Mouse (Mus musculus) hindbrain, embryonic 15.5 days (tissue): Measurements from ENCODE around the gene Tcl1b5. TPM values are rescaled to one million over a fixed set of nuclear protein-coding genes. Genes with fewer than 3 reads are reported as not detected.
"Not testable (repeated sequence)": the region's sequence is repeated elsewhere in the genome, so short reads cannot be mapped to it uniquely, and the experiment has no call there.

Experiments used
- ATAC-seq: fragments of 200-750 bp; cut with Nextera tagmentation; 2 replicates; pipeline ENCODE4 v1.8.0; 2017; ENCODE audit warnings: low read depth, moderate number of reproducible peaks, moderate TSS enrichment; ENCODE audit not compliant: low FRiP score
- H3K27ac ChIP-seq: fragments of 300-500 bp; sonication (generic); replicated peaks from 2 replicates; pipeline ENCODE4 v1.5.1; 2015; ENCODE audit warnings: mild to moderate bottlenecking, inconsistent platforms
- H3K27me3 ChIP-seq: fragments of 300-500 bp; sonication (generic); 2 replicates; pipeline ENCODE4 v1.6.1; 2015; ENCODE audit warnings: control low read depth, inconsistent platforms
- H3K36me3 ChIP-seq: fragments of 300-500 bp; sonication (generic); 2 replicates; pipeline ENCODE4 v1.6.1; 2015; ENCODE audit warnings: control low read depth, inconsistent platforms
- H3K4me1 ChIP-seq: fragments of 300-500 bp; sonication (generic); replicated peaks from 2 replicates; pipeline ENCODE4 v1.6.1; 2015; ENCODE audit warnings: control low read depth, inconsistent platforms
- H3K4me2 ChIP-seq: fragments of 300-500 bp; sonication (generic); 2 replicates; pipeline ENCODE4 v1.6.1; 2015; ENCODE audit warnings: moderate library complexity, mild to moderate bottlenecking, inconsistent platforms
- H3K4me3 ChIP-seq: fragments of 300-500 bp; sonication (generic); 2 replicates; pipeline ENCODE4 v1.5.1; 2015; ENCODE audit warnings: mild to moderate bottlenecking, inconsistent platforms
- H3K9ac ChIP-seq: fragments of 300-500 bp; sonication (generic); 2 replicates; pipeline ENCODE4 v1.6.1; 2015; ENCODE audit warnings: inconsistent platforms
- H3K9me3 ChIP-seq: fragments of 300-500 bp; sonication (generic); 2 replicates; pipeline ENCODE4 v1.6.1; 2016; ENCODE audit warnings: control low read depth, inconsistent platforms
- WGBS: fragments of 180-500 bp; shearing (Covaris S2); methylation state at CpG from one replicate; pipeline ENCODE4 v1.1.7; 2015; 5-methylcytosine and 5-hydroxymethylcytosine counted together
- polyA plus RNA-seq: library from polyadenylated mRNA; unstranded; fragments of >200 nt; fragmentation: Nextera tagmentation; extraction: Ambion mirVana; gene quantifications from 2 replicates; pipeline ENCODE4 v1.2.1, GENCODE M21; 2015

The Tcl1b5 gene
- not detected in 2 replicates for polyA plus RNA-seq

DNA sequence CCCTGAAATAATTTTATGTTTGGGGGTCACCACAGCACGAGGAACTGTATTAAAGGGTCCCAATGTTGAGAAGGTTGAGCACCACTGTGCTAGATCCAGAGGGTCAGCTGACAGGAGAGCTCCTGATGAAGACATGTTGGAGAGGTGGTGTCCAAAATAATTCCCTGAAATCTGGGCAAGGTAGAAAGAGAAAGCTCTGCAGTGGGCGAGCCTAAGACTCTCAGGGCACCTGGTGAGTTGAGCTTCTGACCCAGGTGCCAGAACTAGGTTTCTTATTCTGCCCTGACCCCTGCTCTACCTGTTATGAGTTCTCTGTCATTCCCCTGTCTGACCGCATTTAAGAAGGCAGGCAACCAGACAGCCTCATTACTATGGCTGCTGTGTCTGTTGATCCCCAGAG, at the start of gene Tcl1b5:
Tcl1b5 (plus strand) TSS at position 301 of the 400 bp plus-strand sequence.
- H3K9ac ChIP-seq, H3K9me3 ChIP-seq, H3K4me1 ChIP-seq, ATAC-seq, H3K4me3 ChIP-seq, H3K36me3 ChIP-seq, H3K4me2 ChIP-seq, H3K27ac ChIP-seq, H3K27me3 ChIP-seq: not testable (repeated sequence)
- 78% methylated on average over 3 of the region's 3 CpGs for WGBS

DNA sequence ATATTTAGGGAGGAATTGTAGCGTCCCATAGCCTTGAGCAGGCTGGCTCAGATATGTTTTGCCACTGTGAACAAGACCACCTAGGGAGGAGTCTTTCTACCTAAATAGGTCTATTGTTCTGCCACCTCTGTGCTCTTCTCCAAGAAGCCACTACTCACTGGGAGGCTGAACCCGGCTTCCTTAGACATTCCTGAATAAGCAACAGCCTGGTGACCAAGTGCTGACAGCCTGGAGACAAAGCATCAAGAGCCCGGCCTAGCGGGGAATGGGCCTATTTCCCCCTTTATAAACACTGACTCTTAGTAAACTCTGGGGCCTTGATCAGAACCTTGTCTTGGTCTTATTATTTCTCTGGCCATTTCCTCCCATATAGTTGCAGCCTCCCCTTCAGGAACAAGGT, 49.6 kb upstream of the Tcl1b5 start:
- H3K36me3 ChIP-seq: no peaks in the 10 kb centered on the region
- ATAC-seq: no peak
- no peak overlapping the region for H3K27ac ChIP-seq
- whole genome bisulfite sequencing: 34% methylated on average over 4 of the region's 4 CpGs
- H3K4me3 ChIP-seq: no peak overlapping the region
- no peak overlapping the region for H3K9ac ChIP-seq
- H3K4me2 ChIP-seq: no peak overlapping the region
- H3K4me1 ChIP-seq: no peaks in the 10 kb centered on the region
- no peaks in the 10 kb centered on the region for H3K9me3 ChIP-seq
- no peaks in the 10 kb centered on the region for H3K27me3 ChIP-seq

DNA sequence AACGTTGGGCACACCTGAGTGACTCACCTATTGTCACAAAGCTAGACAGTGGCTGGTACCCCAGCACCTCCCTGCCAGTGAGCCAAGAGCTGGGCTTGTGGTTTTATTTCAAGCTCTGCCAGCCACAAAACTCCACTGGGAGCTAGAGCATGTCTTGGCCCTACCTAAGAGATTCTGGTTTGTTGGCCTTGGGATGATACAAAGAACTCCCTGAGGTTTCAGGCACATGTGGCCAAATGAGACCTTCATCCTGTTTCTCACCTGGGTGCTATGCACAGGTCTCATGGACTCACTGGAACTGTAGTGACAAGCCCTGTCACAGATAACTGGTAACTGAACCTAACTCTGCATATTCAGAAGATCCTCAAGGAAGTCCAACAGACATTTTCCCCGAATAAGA, 48.5 kb upstream of the Tcl1b5 start:
- no peak overlapping the region for H3K27ac ChIP-seq
- H3K27me3 ChIP-seq: no peaks in the 10 kb centered on the region
- no peak overlapping the region for H3K4me3 ChIP-seq
- H3K4me2 ChIP-seq: no peak overlapping the region
- WGBS: 87% methylated on average over 2 of the region's 2 CpGs
- no peak overlapping the region for H3K9ac ChIP-seq
- no peaks in the 10 kb centered on the region for H3K4me1 ChIP-seq
- H3K36me3 ChIP-seq: no peaks in the 10 kb centered on the region
- no peak for ATAC-seq
- no peaks in the 10 kb centered on the region for H3K9me3 ChIP-seq

DNA sequence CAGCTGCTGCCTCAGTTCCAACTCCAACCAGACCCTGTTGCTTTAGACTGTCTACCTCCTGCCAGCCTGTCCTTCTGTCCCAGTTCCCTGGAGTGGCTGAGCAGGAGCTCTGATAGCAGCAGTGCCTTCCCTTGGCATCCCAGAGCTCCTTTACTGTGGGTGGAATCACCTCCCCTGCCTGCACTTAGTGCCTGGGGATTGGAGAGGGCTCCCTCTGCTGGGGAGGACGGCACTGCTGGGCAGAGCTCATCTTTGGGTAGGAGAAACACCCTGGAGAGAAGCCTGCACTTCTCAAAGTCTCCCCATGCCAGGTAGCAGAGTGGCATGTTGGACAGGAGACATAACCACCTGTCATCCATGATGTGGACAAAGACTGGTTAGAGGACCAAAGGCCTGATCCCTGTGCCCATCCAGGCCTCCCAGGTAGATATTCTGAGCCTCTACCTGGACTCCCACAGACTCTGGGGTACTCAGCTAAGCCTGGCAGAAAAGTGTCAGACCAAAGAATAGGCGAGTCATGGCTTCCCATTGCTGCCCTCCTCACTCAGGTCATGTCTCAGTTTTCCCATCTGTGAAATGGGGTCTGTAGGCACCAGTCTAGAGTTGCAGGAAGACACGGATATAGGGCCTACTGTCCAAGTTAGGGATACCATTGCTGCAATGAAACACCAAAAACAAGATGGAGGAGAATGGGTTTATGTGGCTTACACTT, 46.5 kb upstream of the Tcl1b5 start:
- not testable (repeated sequence) for H3K9ac ChIP-seq, H3K27ac ChIP-seq, H3K27me3 ChIP-seq, H3K4me2 ChIP-seq, H3K4me1 ChIP-seq, H3K9me3 ChIP-seq, H3K36me3 ChIP-seq, H3K4me3 ChIP-seq, ATAC-seq
- 69% methylated on average over 3 of the region's 3 CpGs for WGBS

DNA sequence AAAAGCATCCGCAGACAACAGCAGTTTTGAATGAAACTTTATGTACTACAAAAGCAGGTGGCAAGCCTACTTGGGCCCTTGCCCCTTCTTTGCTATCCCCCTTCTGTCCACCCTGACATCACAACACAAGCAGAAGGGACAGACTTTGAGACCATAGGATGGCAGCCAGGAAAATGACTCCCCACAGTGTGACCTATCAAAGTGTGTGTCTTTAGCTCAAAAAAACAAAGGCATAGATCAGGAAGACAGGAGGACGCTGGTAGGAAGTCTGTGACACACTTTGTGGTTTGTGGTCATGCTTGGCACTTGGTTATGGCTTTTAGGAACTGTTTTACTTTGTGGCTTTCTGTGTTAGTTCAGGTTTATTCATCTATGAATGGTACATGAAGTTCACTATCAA, 42.0 kb upstream of the Tcl1b5 start:
- WGBS: 69% methylated on average over 2 of the region's 2 CpGs

DNA sequence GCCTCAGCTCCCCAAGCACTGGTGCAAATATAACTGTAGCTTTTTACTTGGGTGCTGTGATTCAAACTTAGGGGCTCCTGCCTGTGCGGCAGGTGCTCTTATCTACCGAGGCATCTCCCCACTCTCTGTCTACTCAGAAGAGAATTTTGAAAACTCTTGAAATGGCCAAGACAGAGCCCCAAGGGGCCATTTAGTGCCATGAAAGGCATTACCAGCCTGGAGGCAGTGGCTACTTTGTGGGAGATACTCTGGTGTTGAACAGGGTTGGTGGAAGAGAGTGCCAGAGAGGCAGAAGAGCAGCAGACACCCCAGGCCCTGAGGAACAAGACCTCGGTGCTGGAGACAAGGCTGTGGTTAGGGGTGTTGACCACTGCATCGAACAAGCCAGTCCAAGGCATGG, 41.3 kb upstream of the Tcl1b5 start:
- not testable (repeated sequence) for H3K9me3 ChIP-seq, H3K36me3 ChIP-seq, H3K4me2 ChIP-seq, ATAC-seq, H3K4me1 ChIP-seq, H3K4me3 ChIP-seq, H3K27me3 ChIP-seq, H3K9ac ChIP-seq, H3K27ac ChIP-seq
- WGBS: 88% methylated on average over 4 of the region's 4 CpGs

More for the DNA sequence above, 42.0 kb upstream of the Tcl1b5 start:
- H3K9ac ChIP-seq, H3K36me3 ChIP-seq, ATAC-seq, H3K4me3 ChIP-seq, H3K9me3 ChIP-seq, H3K27me3 ChIP-seq, H3K4me1 ChIP-seq, H3K27ac ChIP-seq, H3K4me2 ChIP-seq: not testable (repeated sequence)

DNA sequence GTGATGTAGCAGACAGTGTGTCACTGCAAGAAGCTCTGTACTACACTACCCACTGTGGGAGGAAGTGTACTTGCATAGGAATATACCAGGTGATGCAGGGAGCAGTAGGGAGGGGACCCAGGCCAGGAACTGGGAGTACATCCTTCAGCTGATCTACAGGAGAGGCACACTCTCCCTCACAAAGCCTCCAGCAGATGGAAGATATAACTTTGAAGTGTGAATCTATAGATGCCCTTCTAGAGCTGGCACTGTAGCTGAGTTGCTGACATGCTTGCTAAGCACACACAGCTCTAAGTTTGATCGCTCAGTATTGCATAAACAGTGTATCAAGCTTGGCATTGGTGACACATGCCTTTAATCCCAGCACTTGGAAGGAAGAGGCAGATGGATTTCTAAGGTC, 38.4 kb upstream of the Tcl1b5 start:
- H3K36me3 ChIP-seq, H3K27ac ChIP-seq, H3K9me3 ChIP-seq, H3K4me3 ChIP-seq, H3K4me1 ChIP-seq, H3K9ac ChIP-seq, H3K27me3 ChIP-seq, H3K4me2 ChIP-seq, ATAC-seq: not testable (repeated sequence)
- WGBS: 93% methylated on average over 1 of the region's 1 CpGs

DNA sequence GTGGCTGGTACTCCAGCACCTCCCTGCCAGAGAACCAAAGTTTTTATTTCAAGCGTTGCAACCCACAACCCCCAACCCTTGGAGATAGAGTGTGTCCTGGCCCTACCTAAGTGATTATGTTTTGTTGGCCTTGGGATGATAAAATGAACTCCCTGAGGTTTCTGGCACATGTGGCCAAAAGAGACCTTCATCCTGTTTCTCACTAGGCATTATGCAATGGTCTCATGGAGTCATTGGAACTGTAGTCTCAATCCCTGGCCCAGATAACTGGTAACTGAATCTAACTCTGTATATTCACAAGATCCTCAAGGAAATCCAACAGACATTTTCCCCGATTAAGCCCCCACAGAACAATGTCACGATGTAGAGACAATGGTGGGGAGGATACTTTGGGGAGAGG, 33.0 kb upstream of the Tcl1b5 start:
- no peak for ATAC-seq
- 94% methylated on average over 3 of the region's 3 CpGs for WGBS
- no peaks in the 10 kb centered on the region for H3K4me1 ChIP-seq
- H3K36me3 ChIP-seq: no peaks in the 10 kb centered on the region
- no peak overlapping the region for H3K9ac ChIP-seq
- H3K4me3 ChIP-seq: no peak overlapping the region
- no peak overlapping the region for H3K27ac ChIP-seq
- H3K4me2 ChIP-seq: no peak overlapping the region
- H3K9me3 ChIP-seq: no peaks in the 10 kb centered on the region
- no peaks in the 10 kb centered on the region for H3K27me3 ChIP-seq

DNA sequence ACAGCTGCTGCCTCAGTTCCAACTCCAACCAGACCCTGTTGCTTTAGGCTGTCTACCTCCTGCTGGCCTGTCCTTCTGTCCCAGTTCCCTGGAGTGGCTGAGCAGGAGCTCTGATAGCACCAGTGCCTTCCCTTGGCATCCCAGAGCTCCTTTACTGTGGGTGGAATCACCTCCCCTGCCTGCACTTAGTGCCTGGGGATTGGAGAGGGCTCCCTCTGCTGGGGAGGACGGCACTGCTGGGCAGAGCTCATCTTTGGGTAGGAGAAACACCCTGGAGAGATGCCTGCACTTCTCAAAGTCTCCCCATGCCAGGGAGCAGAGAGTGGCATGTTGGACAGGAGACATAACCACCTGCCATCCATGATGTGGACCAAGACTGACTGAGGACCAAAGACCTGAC, 31.2 kb upstream of the Tcl1b5 start:
- H3K4me3 ChIP-seq, H3K9ac ChIP-seq, H3K27ac ChIP-seq, H3K27me3 ChIP-seq, H3K4me1 ChIP-seq, H3K4me2 ChIP-seq, ATAC-seq, H3K36me3 ChIP-seq, H3K9me3 ChIP-seq: not testable (repeated sequence)
- WGBS: 55% methylated on average over 1 of the region's 1 CpGs

DNA sequence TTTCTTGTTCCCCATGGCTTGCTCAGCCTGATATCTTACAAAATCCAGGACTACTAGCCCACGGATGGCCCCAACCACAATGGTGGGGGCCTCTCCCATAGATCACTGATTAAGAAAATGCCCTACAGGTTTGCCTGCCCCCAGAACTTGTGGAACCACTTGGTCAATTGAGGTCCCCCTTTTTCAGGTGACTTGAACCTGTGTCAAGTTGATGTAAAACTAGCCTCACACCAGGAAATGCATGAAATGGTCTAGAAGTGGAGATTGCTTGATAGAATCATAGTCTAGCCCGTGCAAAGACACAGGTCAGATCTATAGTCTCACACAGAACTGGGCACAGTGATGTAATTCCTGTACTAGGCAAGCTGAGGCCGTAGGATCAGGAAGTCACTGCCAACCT, 30.4 kb upstream of the Tcl1b5 start, which contains the start of gene Tcl1b2:
Tcl1b2 (plus strand) TSS at position 301 of the 400 bp plus-strand sequence.
- Histone ChIP-seq H3K4me2 (no peak within 1 kb of the TSS), H3K4me1 (no peaks in the 10 kb centered on the region), H3K27ac (no peak within 1 kb of the TSS), H3K27me3 (no peaks in the 10 kb centered on the region), H3K9me3 (no peaks in the 10 kb centered on the region), H3K9ac (no peak within 1 kb of the TSS), H3K4me3 (no peak within 1 kb of the TSS), H3K36me3 (no peaks in the 10 kb centered on the region)
- no peak for ATAC-seq
- 84% methylated on average over 3 of the region's 3 CpGs for WGBS

DNA sequence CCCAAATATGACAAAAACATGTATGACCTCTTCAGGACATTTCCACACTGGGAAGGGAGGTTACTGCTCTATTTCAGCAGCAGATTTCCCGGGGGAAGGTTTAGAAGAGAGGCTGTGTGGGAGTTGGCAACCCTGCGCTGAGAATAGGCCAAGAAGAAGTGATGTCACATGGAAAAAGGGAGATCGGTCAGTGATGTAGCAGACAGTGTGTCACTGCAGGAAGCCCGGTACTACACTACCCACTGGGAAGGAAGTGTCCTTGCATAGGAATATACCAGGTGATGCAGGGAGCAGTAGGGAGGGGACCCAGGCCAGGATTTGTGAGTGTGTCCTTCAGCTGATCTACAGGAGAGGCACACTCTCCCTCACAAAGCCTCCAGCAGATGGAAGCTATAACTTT, 20.9 kb upstream of the Tcl1b5 start:
- not testable (repeated sequence) for ATAC-seq, H3K4me1 ChIP-seq, H3K9ac ChIP-seq, H3K36me3 ChIP-seq, H3K27me3 ChIP-seq, H3K4me2 ChIP-seq, H3K27ac ChIP-seq, H3K4me3 ChIP-seq, H3K9me3 ChIP-seq
- 76% methylated on average over 4 of the region's 4 CpGs for WGBS

DNA sequence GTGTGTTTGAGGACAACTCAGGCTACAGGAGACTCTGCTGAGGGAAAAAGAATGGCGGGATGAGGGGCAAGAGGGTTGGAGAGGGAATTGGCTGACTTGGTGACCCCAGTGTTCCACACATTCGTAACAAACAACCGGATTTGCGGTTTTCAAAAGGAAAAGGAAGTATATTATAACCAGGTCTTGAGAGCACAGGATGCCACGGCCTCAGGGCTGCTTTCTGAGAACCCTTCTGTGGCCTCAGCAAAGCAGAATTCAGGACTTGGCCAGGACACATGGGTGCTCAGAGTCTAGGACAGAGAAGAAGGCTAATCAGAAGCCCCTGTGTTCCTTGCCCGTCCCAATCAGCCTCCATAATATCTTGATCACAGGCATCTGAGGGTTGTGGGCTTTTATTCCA, 17.3 kb upstream of the Tcl1b5 start:
- 88% methylated on average over 6 of the region's 6 CpGs for WGBS
- Histone ChIP-seq H3K36me3 (no peaks in the 10 kb centered on the region), H3K9me3 (no peaks in the 10 kb centered on the region), H3K27me3 (no peaks in the 10 kb centered on the region), H3K4me2 (no peak overlapping the region), H3K9ac (no peak overlapping the region), H3K27ac (no peak overlapping the region), H3K4me3 (no peak overlapping the region), H3K4me1 (no peaks in the 10 kb centered on the region)
- ATAC-seq: no peak

DNA sequence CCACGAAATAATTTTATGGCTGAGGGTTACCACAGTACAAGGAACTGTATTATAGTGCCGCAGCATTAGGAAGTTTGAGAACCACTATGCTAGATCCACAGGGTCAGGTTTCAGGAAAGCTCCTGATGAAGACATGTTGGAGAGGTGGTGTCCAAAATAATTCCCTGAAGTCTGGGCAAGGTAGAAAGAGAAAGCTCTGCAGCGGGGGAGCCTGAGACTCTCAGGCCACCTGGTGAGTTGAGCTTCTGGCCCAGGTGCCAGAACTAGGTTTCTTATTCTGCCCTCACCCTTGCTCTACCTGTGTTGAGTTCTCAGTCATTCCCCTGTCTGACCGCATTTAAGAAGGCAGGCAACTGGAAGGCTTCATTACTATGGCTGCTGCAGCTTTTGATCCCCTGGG, 16.8 kb upstream of the Tcl1b5 start, which contains the start of gene Tcl1b1:
Tcl1b1 (plus strand) TSS at position 301 of the 400 bp plus-strand sequence.
- ATAC-seq: no peak
- Histone ChIP-seq H3K9me3 (no peaks in the 10 kb centered on the region), H3K27ac (no peak within 1 kb of the TSS), H3K9ac (no peak within 1 kb of the TSS), H3K36me3 (no peaks in the 10 kb centered on the region), H3K4me3 (no peak within 1 kb of the TSS), H3K27me3 (no peaks in the 10 kb centered on the region), H3K4me1 (no peaks in the 10 kb centered on the region), H3K4me2 (no peak within 1 kb of the TSS)
- 74% methylated on average over 4 of the region's 4 CpGs for WGBS
